Mouse (Mus musculus): ENCODE measurements around the gene Cacng4. TPM values are rescaled to one million over a fixed set of nuclear protein-coding genes. Genes with fewer than 3 reads are reported as not detected.

Gene Cacng4
- polyA plus RNA-seq, 1 experiment from 2014 or later: 0.37 TPM

- Histone ChIP-seq H3K27ac (ENCODE audit: poor library complexity, severe bottlenecking) (no peak overlapping the region), H3K4me3 (no peak overlapping the region), H3K36me3 (no peaks in the 10 kb centered on the region), H3K27me3 (replicated peaks) (peaks cover 37% of the 10 kb centered on the region), H3K4me1 (replicated peaks) (peaks cover 3% of the 10 kb centered on the region; the same call in 1 of the 2 replicates), H3K4me2 (no peak overlapping the region), H3K9ac (no peak overlapping the region), H3K9me3 (replicated peaks) (no peaks in the 10 kb centered on the region)
- 49% methylated on average over 8 of the region's 8 CpGs for WGBS
- ATAC-seq (ENCODE audit: insufficient number of reproducible peaks, low FRiP score): no peak
Measured at GRCm38 (mm10) chr11:107773312-107773711, 21.0 kb downstream of the Cacng4 start.

GRCm38 (mm10) chr11:107772002-107772401, 22.4 kb downstream of the Cacng4 start:
- H3K36me3 ChIP-seq: no peaks in the 10 kb centered on the region
- H3K4me2 ChIP-seq: no peak overlapping the region
- H3K27me3 ChIP-seq (replicated peaks): peaks cover 41% of the 10 kb centered on the region
- no peak for ATAC-seq (ENCODE audit: insufficient number of reproducible peaks, low FRiP score)
- WGBS: 80% methylated on average over 6 of the region's 6 CpGs
- no peak overlapping the region for H3K27ac ChIP-seq (ENCODE audit: poor library complexity, severe bottlenecking)
- no peak overlapping the region for H3K4me3 ChIP-seq
- peaks cover 3% of the 10 kb centered on the region; the same call in 1 of the 2 replicates for H3K4me1 ChIP-seq (replicated peaks)
- no peak overlapping the region for H3K9ac ChIP-seq
- H3K9me3 ChIP-seq (replicated peaks): no peaks in the 10 kb centered on the region

- H3K27ac ChIP-seq (ENCODE audit: poor library complexity, severe bottlenecking): no peak overlapping the region
Measured at GRCm38 (mm10) chr11:107768361-107768760, 26.0 kb downstream of the Cacng4 start.

GRCm38 (mm10) chr11:107766932-107767331, 27.4 kb downstream of the Cacng4 start:
- no peak for ATAC-seq (ENCODE audit: insufficient number of reproducible peaks, low FRiP score)
- no peak overlapping the region for H3K4me3 ChIP-seq
- no peaks in the 10 kb centered on the region for H3K9me3 ChIP-seq (replicated peaks)
- no peak overlapping the region for H3K27ac ChIP-seq (ENCODE audit: poor library complexity, severe bottlenecking)
- no peaks in the 10 kb centered on the region; the same call in 1 of the 2 replicates for H3K4me1 ChIP-seq (replicated peaks)
- no peak overlapping the region for H3K4me2 ChIP-seq
- WGBS: 84% methylated on average over 12 of the region's 12 CpGs
- no peak overlapping the region for H3K9ac ChIP-seq
- no peaks in the 10 kb centered on the region for H3K36me3 ChIP-seq
- peaks cover 10% of the 10 kb centered on the region; the same call in 1 of the 2 replicates for H3K27me3 ChIP-seq (replicated peaks)

More at GRCm38 (mm10) chr11:107768361-107768760, 26.0 kb downstream of the Cacng4 start:
- no peak for ATAC-seq (ENCODE audit: insufficient number of reproducible peaks, low FRiP score)
- Histone ChIP-seq H3K36me3 (no peaks in the 10 kb centered on the region), H3K9ac (no peak overlapping the region), H3K4me3 (no peak overlapping the region), H3K4me2 (no peak overlapping the region), H3K27me3 (replicated peaks) (peaks cover 16% of the 10 kb centered on the region), H3K9me3 (replicated peaks) (no peaks in the 10 kb centered on the region), H3K4me1 (replicated peaks) (peaks cover 3% of the 10 kb centered on the region; the same call in 1 of the 2 replicates)
- 75% methylated on average over 8 of the region's 8 CpGs for WGBS

GRCm38 (mm10) chr11:107762688-107763460, 31.5 kb downstream of the Cacng4 start:
- ATAC-seq (ENCODE audit: insufficient number of reproducible peaks, low FRiP score): no peak
- no peak overlapping the region for H3K4me2 ChIP-seq
- H3K4me3 ChIP-seq: no peak overlapping the region
- H3K4me1 ChIP-seq (replicated peaks): no peaks in the 10 kb centered on the region; the same call in 1 of the 2 replicates
- WGBS: 45% methylated on average over 8 of the region's 8 CpGs
- no peaks in the 10 kb centered on the region for H3K9me3 ChIP-seq (replicated peaks)
- H3K27ac ChIP-seq (ENCODE audit: poor library complexity, severe bottlenecking): no peak overlapping the region
- H3K36me3 ChIP-seq: no peaks in the 10 kb centered on the region
- H3K9ac ChIP-seq: no peak overlapping the region
- H3K27me3 ChIP-seq (replicated peaks): peaks cover 15% of the 10 kb centered on the region; the same call in 1 of the 2 replicates

GRCm38 (mm10) chr11:107761790-107762500, 32.4 kb downstream of the Cacng4 start:
- ATAC-seq (ENCODE audit: insufficient number of reproducible peaks, low FRiP score): no peak
- 62% methylated on average over 10 of the region's 10 CpGs for WGBS
- H3K36me3 ChIP-seq: no peaks in the 10 kb centered on the region
- no peaks in the 10 kb centered on the region for H3K9me3 ChIP-seq (replicated peaks)
- no peak overlapping the region for H3K4me3 ChIP-seq
- no peak overlapping the region for H3K9ac ChIP-seq
- no peaks in the 10 kb centered on the region; the same call in 1 of the 2 replicates for H3K4me1 ChIP-seq (replicated peaks)
- H3K27ac ChIP-seq (ENCODE audit: poor library complexity, severe bottlenecking): no peak overlapping the region
- no peak overlapping the region for H3K4me2 ChIP-seq
- H3K27me3 ChIP-seq (replicated peaks): peaks cover 15% of the 10 kb centered on the region; the same call in 1 of the 2 replicates

GRCm38 (mm10) chr11:107760001-107760400, 34.4 kb downstream of the Cacng4 start:
- H3K27me3 ChIP-seq (replicated peaks): peaks cover 15% of the 10 kb centered on the region; the same call in 1 of the 2 replicates
- no peaks in the 10 kb centered on the region for H3K9me3 ChIP-seq (replicated peaks)
- no peak overlapping the region for H3K9ac ChIP-seq
- no peak overlapping the region for H3K4me2 ChIP-seq
- 52% methylated on average over 10 of the region's 10 CpGs for WGBS
- H3K36me3 ChIP-seq: no peaks in the 10 kb centered on the region
- no peak for ATAC-seq (ENCODE audit: insufficient number of reproducible peaks, low FRiP score)
- no peaks in the 10 kb centered on the region; the same call in 1 of the 2 replicates for H3K4me1 ChIP-seq (replicated peaks)
- no peak overlapping the region for H3K27ac ChIP-seq (ENCODE audit: poor library complexity, severe bottlenecking)
- H3K4me3 ChIP-seq: no peak overlapping the region

- no peaks in the 10 kb centered on the region for H3K36me3 ChIP-seq
- 74% methylated on average over 9 of the region's 9 CpGs for WGBS
- H3K27ac ChIP-seq (ENCODE audit: poor library complexity, severe bottlenecking): no peak overlapping the region
- no peaks in the 10 kb centered on the region for H3K9me3 ChIP-seq (replicated peaks)
- H3K4me3 ChIP-seq: no peak overlapping the region
- no peak overlapping the region for H3K4me2 ChIP-seq
- ATAC-seq (ENCODE audit: insufficient number of reproducible peaks, low FRiP score): no peak
- H3K4me1 ChIP-seq (replicated peaks): no peaks in the 10 kb centered on the region; the same call in 1 of the 2 replicates
- peaks cover 15% of the 10 kb centered on the region; the same call in 1 of the 2 replicates for H3K27me3 ChIP-seq (replicated peaks)
- no peak overlapping the region for H3K9ac ChIP-seq
Measured at GRCm38 (mm10) chr11:107759516-107759915, 34.8 kb downstream of the Cacng4 start.

- Histone ChIP-seq H3K36me3 (no peaks in the 10 kb centered on the region), H3K4me1 (replicated peaks) (no peaks in the 10 kb centered on the region), H3K27ac (ENCODE audit: poor library complexity, severe bottlenecking) (no peak overlapping the region), H3K4me3 (no peak overlapping the region), H3K9me3 (replicated peaks) (no peaks in the 10 kb centered on the region), H3K9ac (no peak overlapping the region), H3K27me3 (replicated peaks) (no peaks in the 10 kb centered on the region; the same call in 1 of the 2 replicates), H3K4me2 (no peak overlapping the region)
- no peak for ATAC-seq (ENCODE audit: insufficient number of reproducible peaks, low FRiP score)
- WGBS: 83% methylated on average over 5 of the region's 5 CpGs
Measured at GRCm38 (mm10) chr11:107749114-107749513, 45.2 kb downstream of the Cacng4 start.

GRCm38 (mm10) chr11:107748243-107749035, 45.9 kb downstream of the Cacng4 start:
- no peaks in the 10 kb centered on the region for H3K9me3 ChIP-seq (replicated peaks)
- H3K27me3 ChIP-seq (replicated peaks): no peaks in the 10 kb centered on the region
- peaks cover 2% of the 10 kb centered on the region; the same call in 1 of the 2 replicates for H3K4me1 ChIP-seq (replicated peaks)
- H3K27ac ChIP-seq (ENCODE audit: poor library complexity, severe bottlenecking): no peak overlapping the region
- no peak for ATAC-seq (ENCODE audit: insufficient number of reproducible peaks, low FRiP score)
- H3K4me2 ChIP-seq: no peak overlapping the region
- H3K9ac ChIP-seq: no peak overlapping the region
- no peak overlapping the region for H3K4me3 ChIP-seq
- H3K36me3 ChIP-seq: no peaks in the 10 kb centered on the region
- 81% methylated on average over 5 of the region's 5 CpGs for WGBS
